Mouse (Mus musculus) frontal cortex, postnatal 25 days (tissue): ENCODE measurements around the gene Nfe2.
A peak's percentile ranks its signal among the peaks of the same experiment; 100 is the strongest.

ENCODE experiments used
- DNase-seq, 2 experiments: peaks; one replicate each; pipeline ENCODE4 v3.0.0; 2022; ENCODE audit warnings: low spot score in 2 of 2

The Nfe2 gene

DNA sequence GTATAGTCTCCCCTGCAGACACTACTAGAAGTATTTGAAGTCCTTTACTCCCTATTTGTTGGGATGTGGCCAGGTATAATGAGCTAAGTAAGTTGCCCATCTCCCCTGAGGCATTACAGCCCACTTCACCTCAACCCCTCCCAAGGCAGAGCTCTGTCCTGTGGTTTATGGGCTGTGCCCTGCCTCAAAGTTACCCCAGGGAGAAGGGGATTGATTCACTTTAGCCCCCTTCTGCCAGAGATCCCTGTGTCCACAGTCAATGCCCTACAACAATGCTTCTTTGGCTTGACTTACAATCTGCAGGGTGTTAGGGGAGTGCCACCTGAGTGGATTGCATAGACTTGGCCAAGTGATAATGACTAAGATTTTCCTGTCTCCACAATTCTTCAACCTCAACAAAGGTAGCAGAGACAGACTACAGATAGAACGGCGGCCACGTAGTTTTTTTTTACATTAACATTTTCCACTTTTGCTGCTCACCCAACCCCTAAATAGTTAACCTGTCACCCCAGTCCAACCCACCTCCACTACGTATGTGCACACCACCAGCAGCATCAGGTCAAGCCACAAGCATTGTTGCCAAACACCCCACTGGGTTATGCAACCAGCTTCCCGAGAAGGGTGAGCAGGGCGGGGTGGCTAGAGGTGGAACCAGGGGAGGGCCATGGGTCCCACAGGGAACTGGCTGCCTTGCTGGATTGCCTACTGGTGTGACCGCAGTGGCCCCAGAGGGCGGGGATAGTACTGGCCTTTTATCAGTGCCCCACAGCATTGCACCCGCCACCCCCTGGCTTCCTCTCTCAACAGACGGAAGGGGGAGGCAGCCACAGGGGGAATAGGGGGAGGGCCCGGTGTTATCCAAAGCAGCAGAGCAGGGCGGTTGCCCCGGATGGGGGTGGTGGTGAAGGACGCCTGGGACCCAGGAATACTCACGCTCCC, at the start of gene Nfe2:
Gene Nfe2 (minus strand): TSS at position 614 of the 939 bp plus-strand sequence.
- no peak for DNase-seq

DNA sequence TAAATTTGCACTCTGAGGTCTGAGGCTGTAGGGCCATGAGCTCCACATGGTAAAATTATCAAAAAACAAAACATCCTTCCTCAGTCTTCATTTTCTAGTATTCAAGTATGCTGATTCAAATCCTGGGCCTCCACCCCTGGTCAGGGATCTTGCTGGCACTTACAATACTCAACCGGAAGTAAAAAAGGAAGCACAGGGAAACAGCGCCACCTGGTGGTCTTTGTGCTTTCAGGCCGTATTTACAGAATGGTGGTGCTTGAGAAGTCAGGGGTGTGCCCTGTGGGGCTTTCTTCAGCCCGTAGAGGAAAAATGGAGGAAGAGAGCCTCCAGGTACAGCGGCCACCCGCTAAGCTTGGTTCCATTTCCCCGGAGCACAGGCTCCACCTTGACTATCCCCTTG, 48.9 kb upstream of the Nfe2 start:
- peak; percentile 95 to 98 for DNase-seq

GRCm38 (mm10) chr15:103305792-103306645, 47.8 kb upstream of the Nfe2 start:
- DNase-seq = no peak

DNA sequence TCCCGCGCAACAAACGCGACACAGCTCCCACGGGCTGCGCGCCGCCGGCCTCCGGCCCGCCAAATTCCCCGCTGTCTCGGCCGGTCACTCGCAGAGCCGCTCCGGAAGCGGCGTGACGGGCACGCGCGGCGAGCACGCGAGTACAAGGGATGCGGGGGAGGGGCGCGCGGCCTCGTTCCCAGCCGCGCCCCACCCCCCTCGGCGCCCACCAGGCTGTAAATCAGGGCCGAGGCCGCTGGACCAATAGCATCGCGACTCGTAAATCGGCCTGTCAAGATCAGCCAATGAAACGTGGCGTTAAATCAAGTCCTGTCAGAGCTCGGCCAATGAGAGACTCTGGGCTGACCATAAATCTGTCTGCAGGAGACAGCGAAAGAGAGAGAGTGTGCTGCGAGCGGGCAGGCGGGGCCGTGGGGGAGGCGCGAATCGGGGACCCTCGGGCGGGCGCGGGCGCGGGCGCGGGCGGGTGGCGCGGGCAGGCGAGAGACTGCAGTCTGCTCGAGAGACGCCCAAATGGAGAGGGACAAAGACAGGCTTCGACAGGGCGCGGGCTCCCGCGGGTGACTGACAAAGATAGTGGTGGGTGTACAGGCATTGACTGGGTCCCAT, 47.0 kb upstream of the Nfe2 start:
- peak; percentile 89 to 92 for DNase-seq

GRCm38 (mm10) chr15:103304616-103304969, 46.4 kb upstream of the Nfe2 start:
- no peak for DNase-seq

DNA sequence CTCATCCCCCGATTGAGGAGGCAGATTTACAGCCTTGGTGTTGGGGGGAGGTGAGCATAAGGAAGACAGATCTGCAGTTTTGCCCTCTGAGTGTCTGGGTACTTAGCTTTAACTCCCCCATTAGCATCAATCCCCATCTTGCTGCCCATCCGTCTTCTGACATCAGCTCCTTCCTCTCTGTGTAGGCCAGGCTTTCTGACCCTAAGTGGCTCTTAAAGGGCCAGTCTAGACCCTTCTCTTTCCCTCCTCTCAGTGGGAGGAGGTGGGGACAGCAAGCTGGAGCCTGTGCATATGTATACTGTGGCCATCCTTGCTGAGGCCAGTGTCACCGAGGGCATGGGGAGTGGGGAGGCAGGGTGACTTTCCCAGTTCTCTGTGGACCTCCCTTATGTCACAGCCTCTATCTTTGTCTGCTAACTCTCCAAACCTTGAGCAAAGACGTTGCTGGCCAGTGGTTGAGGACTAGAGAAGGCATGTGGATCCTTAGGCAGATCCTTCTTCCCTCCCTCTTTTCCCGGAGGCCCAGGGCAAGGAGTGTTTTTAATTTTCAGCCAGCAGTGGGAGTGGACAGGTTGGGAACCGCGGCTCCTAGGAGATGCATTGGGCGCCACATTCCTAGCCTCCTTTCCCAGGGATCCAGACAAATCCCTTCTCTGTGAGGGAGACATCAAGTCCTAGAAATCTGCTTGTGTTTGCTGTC, 45.9 kb upstream of the Nfe2 start:
- DNase-seq = no peak

DNA sequence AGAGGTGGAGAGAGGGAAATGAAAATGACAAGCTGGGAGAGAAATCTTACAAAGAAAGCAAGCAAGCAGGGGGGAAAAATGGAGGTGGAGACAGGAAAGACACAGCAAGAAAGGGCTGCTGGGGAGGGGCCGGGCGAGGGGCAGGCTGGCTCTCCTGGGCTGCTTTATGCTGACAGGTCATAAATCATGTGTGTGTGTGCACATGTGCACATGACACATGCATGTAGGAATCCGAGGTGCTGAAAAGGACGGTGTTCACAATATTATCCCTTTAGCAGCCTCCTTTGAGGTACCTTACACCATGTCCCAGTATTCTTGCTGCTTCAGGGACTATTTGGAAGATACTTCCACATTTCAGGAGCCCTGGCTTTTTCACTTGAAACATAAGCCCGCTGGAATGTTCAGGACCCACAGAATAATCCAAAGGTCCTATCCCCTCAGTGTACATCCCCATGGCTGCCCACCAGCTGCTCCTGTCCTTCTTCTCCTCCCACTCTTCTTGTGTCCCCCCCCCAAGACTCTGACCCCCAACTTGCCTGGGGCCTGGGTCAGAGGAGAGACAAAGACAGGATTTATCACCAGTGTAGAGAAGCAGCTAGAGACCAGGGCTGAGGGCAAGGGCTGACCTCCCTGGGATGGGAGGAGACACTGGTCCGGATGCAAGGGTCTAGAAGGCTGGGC, 44.3 kb upstream of the Nfe2 start:
- no peak for DNase-seq

DNA sequence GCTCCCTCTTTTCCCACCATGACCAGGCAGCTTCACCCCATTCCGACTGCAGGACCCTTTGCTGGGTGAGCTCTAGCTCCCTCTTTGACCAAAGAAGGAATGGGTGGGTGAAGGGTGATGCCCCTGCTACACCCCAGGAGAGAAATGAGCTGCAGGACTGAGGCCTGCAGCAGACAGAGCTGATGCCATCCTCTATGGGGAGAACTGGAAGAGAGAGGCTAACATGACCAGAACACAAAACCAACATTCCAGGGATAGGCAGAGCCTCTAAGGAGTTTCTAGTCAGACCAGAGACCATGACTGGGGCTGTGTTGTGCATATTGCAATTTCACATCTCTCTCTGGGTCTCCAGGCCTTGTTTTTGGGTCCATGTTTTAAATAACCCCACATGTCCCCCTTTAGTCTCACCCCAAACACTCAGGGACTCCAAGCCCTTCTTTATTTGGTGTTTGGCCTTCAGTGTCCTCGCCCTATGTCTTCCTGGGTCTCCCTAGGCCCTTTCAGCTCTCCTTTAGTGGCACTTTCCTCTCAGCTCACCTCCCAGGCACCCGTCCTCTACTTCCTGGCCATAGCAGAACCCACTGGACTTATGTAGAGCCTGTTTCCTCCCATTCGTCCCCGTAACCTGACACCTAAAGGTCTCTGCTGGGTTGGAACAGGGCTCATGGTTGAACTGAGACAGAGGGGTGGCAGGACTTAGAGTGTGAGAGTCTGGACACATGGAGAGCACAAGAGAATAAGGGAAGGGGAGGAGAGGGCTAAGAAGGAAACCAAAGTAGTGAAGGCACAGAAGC, 43.5 kb upstream of the Nfe2 start:
- DNase-seq = no peak

DNA sequence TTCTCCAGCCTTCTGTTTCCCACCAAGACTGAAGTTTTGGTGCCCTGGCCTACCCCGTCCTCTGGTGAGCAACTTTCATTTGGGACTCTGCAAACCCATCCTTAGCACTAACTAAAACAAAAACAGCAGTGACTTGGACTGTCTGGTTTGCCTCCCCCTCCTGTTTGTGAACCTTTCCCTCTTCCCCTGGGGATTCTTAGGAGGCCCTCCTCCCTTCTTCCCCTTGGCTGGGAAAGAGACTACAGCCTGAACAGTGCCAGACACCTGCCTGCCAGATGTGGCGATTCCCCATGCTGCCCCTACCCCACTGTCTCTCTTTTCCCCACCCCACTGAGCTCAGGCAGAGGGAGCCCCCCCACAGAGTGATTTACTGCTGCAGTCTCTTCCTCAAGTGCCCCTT, 42.8 kb upstream of the Nfe2 start:
- DNase-seq = no peak

GRCm38 (mm10) chr15:103300560-103300959, 42.4 kb upstream of the Nfe2 start:
- no peak for DNase-seq

- DNase-seq = no peak
Measured at GRCm38 (mm10) chr15:103300067-103300471, 41.9 kb upstream of the Nfe2 start.

DNA sequence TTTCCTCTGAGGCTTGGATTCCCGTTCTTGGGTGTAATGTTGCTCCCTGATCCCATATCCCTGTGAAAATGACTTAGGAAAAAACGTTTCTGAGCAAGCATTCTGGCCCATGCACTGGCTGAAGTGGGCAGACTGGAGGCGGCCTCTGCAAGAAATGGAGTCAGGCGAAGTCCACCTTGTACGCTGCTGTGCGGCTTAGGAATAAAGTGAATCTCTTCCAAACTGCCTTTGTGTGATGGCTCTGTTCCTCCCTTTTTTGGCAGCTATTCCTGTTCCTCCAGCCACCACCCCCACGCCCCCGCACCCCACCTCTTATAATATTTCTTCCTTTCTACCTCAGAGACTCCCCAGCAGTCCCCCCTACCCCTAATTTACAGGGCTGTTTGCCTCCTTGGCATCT, 41.4 kb upstream of the Nfe2 start:
- no peak for DNase-seq

GRCm38 (mm10) chr15:103298861-103299616, 40.8 kb upstream of the Nfe2 start:
- DNase-seq = no peak

DNA sequence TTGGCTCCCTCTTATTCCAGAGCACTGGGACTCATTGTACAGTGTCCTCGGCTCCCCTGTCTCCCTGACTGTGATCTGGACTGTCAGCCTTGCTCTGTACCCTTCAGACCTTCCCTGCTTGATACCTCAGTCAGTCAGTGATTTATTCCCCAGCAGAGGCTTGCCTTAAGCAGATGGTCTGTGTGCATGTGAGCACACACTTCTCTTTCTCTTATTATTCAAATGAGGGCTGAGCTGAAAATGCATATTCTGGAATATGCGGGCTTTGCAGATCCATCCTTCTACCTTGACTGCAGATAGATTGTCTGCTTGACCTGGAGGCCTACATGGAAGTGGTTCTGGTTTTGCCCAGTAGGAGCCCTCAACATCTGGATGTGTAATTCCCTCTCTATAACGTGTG, 39.8 kb upstream of the Nfe2 start:
- no peak for DNase-seq

GRCm38 (mm10) chr15:103297313-103297712, 39.1 kb upstream of the Nfe2 start:
- no peak for DNase-seq

- DNase-seq = no peak
Measured at GRCm38 (mm10) chr15:103295851-103296250, 37.6 kb upstream of the Nfe2 start.

- no peak for DNase-seq
Measured at GRCm38 (mm10) chr15:103294649-103295048, 36.4 kb upstream of the Nfe2 start.

- no peak for DNase-seq
Measured at GRCm38 (mm10) chr15:103293375-103293774, 35.2 kb upstream of the Nfe2 start.

DNA sequence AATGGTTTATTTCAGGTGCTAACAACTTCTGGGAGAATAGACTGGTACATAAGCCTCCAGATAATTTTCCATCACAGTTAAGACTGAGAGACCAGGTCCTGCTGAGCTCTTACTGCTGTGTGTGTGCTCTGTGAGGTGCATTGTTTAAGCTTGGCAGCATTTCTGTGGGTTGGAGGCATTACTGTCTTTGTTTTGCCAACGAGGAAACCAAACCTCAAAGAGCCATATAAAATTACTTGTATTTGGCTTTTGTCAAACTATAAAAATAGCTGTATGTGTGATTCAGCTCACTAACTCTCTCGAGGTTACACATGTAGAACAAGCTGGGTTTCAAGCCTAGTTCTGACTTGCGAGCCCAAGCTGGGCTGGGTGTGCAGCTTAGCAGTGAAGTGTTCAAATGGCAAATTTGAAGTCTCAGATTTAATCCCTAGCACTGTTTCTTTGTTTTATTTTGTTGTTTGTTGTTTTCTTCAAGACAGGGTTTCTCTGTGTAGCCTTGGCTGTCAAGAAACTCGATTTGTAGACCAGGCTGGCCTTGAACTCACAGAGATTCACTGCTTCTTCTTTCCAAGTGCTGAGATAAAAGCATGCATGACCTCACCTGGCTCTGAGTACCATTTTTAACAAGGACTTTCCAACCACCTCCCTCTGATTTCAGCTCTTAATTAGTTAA, 34.6 kb upstream of the Nfe2 start:
- DNase-seq = no peak
